Mouse (Mus musculus): ENCODE data around the gene Fam83g.

The Fam83g gene

GRCm38 (mm10) chr11:61652216-61652615 is 31.7 kb upstream of the Fam83g start:
- no peak for DNase-seq (ENCODE audit: extremely low spot score, low read depth, low spot score)

GRCm38 (mm10) chr11:61652686-61653447 is 31.0 kb upstream of the Fam83g start, which contains the start of gene Grap:
Gene Grap, plus strand, starts transcription at chr11:61653265.
- no peak for DNase-seq (ENCODE audit: extremely low spot score, low read depth, low spot score)

GRCm38 (mm10) chr11:61653568-61653967 is 30.3 kb upstream of the Fam83g start:
- DNase-seq (ENCODE audit: extremely low spot score, low read depth, low spot score): no peak

GRCm38 (mm10) chr11:61654786-61655311 is 29.0 kb upstream of the Fam83g start:
- no peak for DNase-seq (ENCODE audit: extremely low spot score, low read depth, low spot score)

GRCm38 (mm10) chr11:61655649-61656048 is 28.2 kb upstream of the Fam83g start:
- DNase-seq (ENCODE audit: extremely low spot score, low read depth, low spot score): no peak

GRCm38 (mm10) chr11:61656148-61656850 is 27.6 kb upstream of the Fam83g start:
- DNase-seq (ENCODE audit: extremely low spot score, low read depth, low spot score): no peak

- no peak for DNase-seq (ENCODE audit: extremely low spot score, low read depth, low spot score)
These were observed 26.5 kb upstream of the Fam83g start for GRCm38 (mm10) chr11:61657432-61657831.

GRCm38 (mm10) chr11:61658360-61658922 is 25.4 kb upstream of the Fam83g start:
- no peak for DNase-seq (ENCODE audit: extremely low spot score, low read depth, low spot score)

GRCm38 (mm10) chr11:61659011-61659858 is 24.7 kb upstream of the Fam83g start:
- DNase-seq (ENCODE audit: extremely low spot score, low read depth, low spot score): no peak

- no peak for DNase-seq (ENCODE audit: extremely low spot score, low read depth, low spot score)
These were observed 23.9 kb upstream of the Fam83g start for GRCm38 (mm10) chr11:61660001-61660400.

- DNase-seq (ENCODE audit: extremely low spot score, low read depth, low spot score): no peak
These were observed 23.0 kb upstream of the Fam83g start for GRCm38 (mm10) chr11:61660806-61661392.

GRCm38 (mm10) chr11:61662189-61662588 is 21.7 kb upstream of the Fam83g start:
- DNase-seq (ENCODE audit: extremely low spot score, low read depth, low spot score): no peak

GRCm38 (mm10) chr11:61665401-61665800 is 18.5 kb upstream of the Fam83g start:
- no peak for DNase-seq (ENCODE audit: extremely low spot score, low read depth, low spot score)

GRCm38 (mm10) chr11:61665991-61666799 is 17.7 kb upstream of the Fam83g start:
- DNase-seq (ENCODE audit: extremely low spot score, low read depth, low spot score): no peak

GRCm38 (mm10) chr11:61667248-61667647 is 16.6 kb upstream of the Fam83g start:
- DNase-seq (ENCODE audit: extremely low spot score, low read depth, low spot score): no peak

- DNase-seq (ENCODE audit: extremely low spot score, low read depth, low spot score): no peak
These were observed 16.1 kb upstream of the Fam83g start for GRCm38 (mm10) chr11:61667782-61668181.

- DNase-seq (ENCODE audit: extremely low spot score, low read depth, low spot score): no peak
These were observed 14.1 kb upstream of the Fam83g start for GRCm38 (mm10) chr11:61669492-61670490.

- no peak for DNase-seq (ENCODE audit: extremely low spot score, low read depth, low spot score)
These were observed 12.0 kb upstream of the Fam83g start for GRCm38 (mm10) chr11:61671781-61672383.
